Mouse (Mus musculus): Measurements from ENCODE around the gene Herpud2. TPM values are rescaled to one million over a fixed set of nuclear protein-coding genes. Genes with fewer than 3 reads are reported as not detected.
A peak's percentile ranks its signal among the peaks of the same experiment; 100 is the strongest.
"Not testable (repeated sequence)": the region's sequence is repeated elsewhere in the genome, so short reads cannot be mapped to it uniquely, and the experiment has no call there.

The Herpud2 gene
- polyA plus RNA-seq, 1 experiment from 2014 or later = 35.6 TPM

GRCm38 (mm10) chr9:25140330-25140729, 11.3 kb downstream of the Herpud2 start:
- Histone ChIP-seq H3K9me3 (ENCODE audit: control insufficient read depth, low read length) (no peaks in the 10 kb centered on the region), H3K4me2 (ENCODE audit: low read depth, low read length) (no peak overlapping the region), H3K4me3 (ENCODE audit: low read depth, low read length) (no peak overlapping the region), H3K27ac (ENCODE audit: low read depth, low read length) (no peak overlapping the region), H3K4me1 (ENCODE audit: control insufficient read depth, insufficient read depth, low read length) (no peaks in the 10 kb centered on the region), H3K36me3 (ENCODE audit: control insufficient read depth, insufficient read depth, low read length) (no peaks in the 10 kb centered on the region), H3K27me3 (ENCODE audit: control insufficient read depth, insufficient read depth, low read length) (no peaks in the 10 kb centered on the region), H3K9ac (replicated peaks; ENCODE audit: low read depth, low read length) (no peak overlapping the region)
- ATAC-seq (ENCODE audit: low read depth) = no peak
- WGBS = 81% methylated on average over 1 of the region's 1 CpGs

GRCm38 (mm10) chr9:25138900-25139299, 12.7 kb downstream of the Herpud2 start:
- no peaks in the 10 kb centered on the region for H3K9me3 ChIP-seq (ENCODE audit: control insufficient read depth, low read length)
- H3K27ac ChIP-seq (ENCODE audit: low read depth, low read length) = no peak overlapping the region
- no peaks in the 10 kb centered on the region for H3K27me3 ChIP-seq (ENCODE audit: control insufficient read depth, insufficient read depth, low read length)
- no peak overlapping the region for H3K4me3 ChIP-seq (ENCODE audit: low read depth, low read length)
- H3K36me3 ChIP-seq (ENCODE audit: control insufficient read depth, insufficient read depth, low read length) = no peaks in the 10 kb centered on the region
- ATAC-seq (ENCODE audit: low read depth) = no peak
- no peak overlapping the region for H3K4me2 ChIP-seq (ENCODE audit: low read depth, low read length)
- no peaks in the 10 kb centered on the region for H3K4me1 ChIP-seq (ENCODE audit: control insufficient read depth, insufficient read depth, low read length)
- WGBS = 93% methylated on average over 1 of the region's 1 CpGs
- H3K9ac ChIP-seq (replicated peaks; ENCODE audit: low read depth, low read length) = no peak overlapping the region

- no peaks in the 10 kb centered on the region for H3K4me1 ChIP-seq (ENCODE audit: control insufficient read depth, insufficient read depth, low read length)
- H3K9ac ChIP-seq (replicated peaks; ENCODE audit: low read depth, low read length) = no peak overlapping the region
- H3K9me3 ChIP-seq (ENCODE audit: control insufficient read depth, low read length) = no peaks in the 10 kb centered on the region
- H3K27ac ChIP-seq (ENCODE audit: low read depth, low read length) = no peak overlapping the region
- H3K4me3 ChIP-seq (ENCODE audit: low read depth, low read length) = no peak overlapping the region
- no peaks in the 10 kb centered on the region for H3K27me3 ChIP-seq (ENCODE audit: control insufficient read depth, insufficient read depth, low read length)
- 70% methylated on average over 4 of the region's 4 CpGs for WGBS
- H3K4me2 ChIP-seq (ENCODE audit: low read depth, low read length) = no peak overlapping the region
- peaks cover 4% of the 10 kb centered on the region; the same call in 1 of the 2 replicates for H3K36me3 ChIP-seq (ENCODE audit: control insufficient read depth, insufficient read depth, low read length)
- ATAC-seq (ENCODE audit: low read depth) = no peak
Observed at GRCm38 (mm10) chr9:25132920-25133319, 18.7 kb downstream of the Herpud2 start.

GRCm38 (mm10) chr9:25132253-25132652, 19.4 kb downstream of the Herpud2 start:
- Histone ChIP-seq H3K9me3 (ENCODE audit: control insufficient read depth, low read length) (no peaks in the 10 kb centered on the region), H3K27ac (ENCODE audit: low read depth, low read length) (no peak overlapping the region), H3K4me2 (ENCODE audit: low read depth, low read length) (no peak overlapping the region), H3K4me3 (ENCODE audit: low read depth, low read length) (no peak overlapping the region), H3K27me3 (ENCODE audit: control insufficient read depth, insufficient read depth, low read length) (no peaks in the 10 kb centered on the region), H3K36me3 (ENCODE audit: control insufficient read depth, insufficient read depth, low read length) (peaks cover 4% of the 10 kb centered on the region; the same call in 1 of the 2 replicates), H3K9ac (replicated peaks; ENCODE audit: low read depth, low read length) (no peak overlapping the region), H3K4me1 (ENCODE audit: control insufficient read depth, insufficient read depth, low read length) (no peaks in the 10 kb centered on the region)
- no peak for ATAC-seq (ENCODE audit: low read depth)

GRCm38 (mm10) chr9:25124048-25124447, 27.6 kb downstream of the Herpud2 start:
- Histone ChIP-seq H3K9ac (replicated peaks; ENCODE audit: low read depth, low read length) (no peak overlapping the region), H3K36me3 (ENCODE audit: control insufficient read depth, insufficient read depth, low read length) (peaks cover 4% of the 10 kb centered on the region; the same call in 1 of the 2 replicates), H3K4me1 (ENCODE audit: control insufficient read depth, insufficient read depth, low read length) (no peaks in the 10 kb centered on the region), H3K4me2 (ENCODE audit: low read depth, low read length) (no peak overlapping the region), H3K27ac (ENCODE audit: low read depth, low read length) (no peak overlapping the region), H3K27me3 (ENCODE audit: control insufficient read depth, insufficient read depth, low read length) (no peaks in the 10 kb centered on the region), H3K4me3 (ENCODE audit: low read depth, low read length) (no peak overlapping the region), H3K9me3 (ENCODE audit: control insufficient read depth, low read length) (no peaks in the 10 kb centered on the region)
- WGBS = 96% methylated on average over 2 of the region's 2 CpGs
- no peak for ATAC-seq (ENCODE audit: low read depth)

GRCm38 (mm10) chr9:25123590-25123989, 28.0 kb downstream of the Herpud2 start:
- H3K4me2 ChIP-seq (ENCODE audit: low read depth, low read length); H3K4me1 ChIP-seq (ENCODE audit: control insufficient read depth, insufficient read depth, low read length); ATAC-seq (ENCODE audit: low read depth); H3K9me3 ChIP-seq (ENCODE audit: control insufficient read depth, low read length); H3K9ac ChIP-seq (replicated peaks; ENCODE audit: low read depth, low read length); H3K4me3 ChIP-seq (ENCODE audit: low read depth, low read length); H3K36me3 ChIP-seq (ENCODE audit: control insufficient read depth, insufficient read depth, low read length); H3K27me3 ChIP-seq (ENCODE audit: control insufficient read depth, insufficient read depth, low read length); H3K27ac ChIP-seq (ENCODE audit: low read depth, low read length): not testable (repeated sequence)
- WGBS = 100% methylated on average over 1 of the region's 1 CpGs

- H3K27ac ChIP-seq (ENCODE audit: low read depth, low read length) = no peak overlapping the region
- no peaks in the 10 kb centered on the region for H3K27me3 ChIP-seq (ENCODE audit: control insufficient read depth, insufficient read depth, low read length)
- no peak overlapping the region for H3K4me3 ChIP-seq (ENCODE audit: low read depth, low read length)
- no peak overlapping the region for H3K4me2 ChIP-seq (ENCODE audit: low read depth, low read length)
- peaks cover 15% of the 10 kb centered on the region for H3K36me3 ChIP-seq (ENCODE audit: control insufficient read depth, insufficient read depth, low read length)
- no peak overlapping the region for H3K9ac ChIP-seq (replicated peaks; ENCODE audit: low read depth, low read length)
- no peaks in the 10 kb centered on the region for H3K4me1 ChIP-seq (ENCODE audit: control insufficient read depth, insufficient read depth, low read length)
- ATAC-seq (ENCODE audit: low read depth) = peak; percentile 72
- H3K9me3 ChIP-seq (ENCODE audit: control insufficient read depth, low read length) = no peaks in the 10 kb centered on the region
Observed at GRCm38 (mm10) chr9:25104638-25105037, 47.0 kb downstream of the Herpud2 start.

GRCm38 (mm10) chr9:25102881-25103280, 48.7 kb downstream of the Herpud2 start:
- Histone ChIP-seq H3K27ac (ENCODE audit: low read depth, low read length) (no peak overlapping the region), H3K9me3 (ENCODE audit: control insufficient read depth, low read length) (no peaks in the 10 kb centered on the region), H3K9ac (replicated peaks; ENCODE audit: low read depth, low read length) (no peak overlapping the region), H3K4me3 (ENCODE audit: low read depth, low read length) (no peak overlapping the region), H3K36me3 (ENCODE audit: control insufficient read depth, insufficient read depth, low read length) (peaks cover 12% of the 10 kb centered on the region), H3K4me1 (ENCODE audit: control insufficient read depth, insufficient read depth, low read length) (no peaks in the 10 kb centered on the region), H3K4me2 (ENCODE audit: low read depth, low read length) (no peak overlapping the region), H3K27me3 (ENCODE audit: control insufficient read depth, insufficient read depth, low read length) (no peaks in the 10 kb centered on the region)
- 96% methylated on average over 1 of the region's 1 CpGs for WGBS
- ATAC-seq (ENCODE audit: low read depth) = no peak

GRCm38 (mm10) chr9:25090853-25091252, 60.8 kb downstream of the Herpud2 start:
- Histone ChIP-seq H3K4me3 (ENCODE audit: low read depth, low read length) (no peak overlapping the region), H3K9me3 (ENCODE audit: control insufficient read depth, low read length) (no peaks in the 10 kb centered on the region), H3K4me1 (ENCODE audit: control insufficient read depth, insufficient read depth, low read length) (no peaks in the 10 kb centered on the region), H3K27ac (ENCODE audit: low read depth, low read length) (no peak overlapping the region), H3K4me2 (ENCODE audit: low read depth, low read length) (no peak overlapping the region), H3K36me3 (ENCODE audit: control insufficient read depth, insufficient read depth, low read length) (no peaks in the 10 kb centered on the region), H3K9ac (replicated peaks; ENCODE audit: low read depth, low read length) (no peak overlapping the region), H3K27me3 (ENCODE audit: control insufficient read depth, insufficient read depth, low read length) (no peaks in the 10 kb centered on the region)
- WGBS = 78% methylated on average over 1 of the region's 1 CpGs
- no peak for ATAC-seq (ENCODE audit: low read depth)

- H3K36me3 ChIP-seq (ENCODE audit: control insufficient read depth, insufficient read depth, low read length) = no peaks in the 10 kb centered on the region
- no peak within 1 kb of the TSS for H3K4me2 ChIP-seq (ENCODE audit: low read depth, low read length)
- ATAC-seq (ENCODE audit: low read depth) = no peak
Observed at GRCm38 (mm10) chr9:25089122-25089521, 62.5 kb downstream of the Herpud2 start, which contains the start of gene Gm10181. Gm10181 (plus strand) TSS chr9:25089422.

More at GRCm38 (mm10) chr9:25089122-25089521, 62.5 kb downstream of the Herpud2 start, which contains the start of gene Gm10181:
- Histone ChIP-seq H3K27me3 (ENCODE audit: control insufficient read depth, insufficient read depth, low read length) (no peaks in the 10 kb centered on the region), H3K9me3 (ENCODE audit: control insufficient read depth, low read length) (no peaks in the 10 kb centered on the region), H3K4me3 (ENCODE audit: low read depth, low read length) (no peak within 1 kb of the TSS), H3K4me1 (ENCODE audit: control insufficient read depth, insufficient read depth, low read length) (no peaks in the 10 kb centered on the region), H3K27ac (ENCODE audit: low read depth, low read length) (no peak within 1 kb of the TSS), H3K9ac (replicated peaks; ENCODE audit: low read depth, low read length) (no peak within 1 kb of the TSS)
- 90% methylated on average over 2 of the region's 2 CpGs for WGBS

Measured in neural tube, embryonic 14.5 days (tissue).